Comparison of ENCODE assay signal across 22 mouse cellular contexts in genomic region chr5:121157017-121157416, GRCm38 (mm10). TPM values are rescaled to one million over a fixed set of nuclear protein-coding genes. Genes with fewer than 3 reads are reported as not detected.
DNase-seq lines count a peak whose midpoint lies in the region; ATAC-seq and TF ChIP-seq lines count a peak whose summit lies in the region.
"Had no signal": no experiment of that assay in that cellular context is flagged by ENCODE, and none has a peak within 500 bp of the region (broad histone marks: within the 10 kb centered on the region; RNA-seq: fewer than 3 reads in every experiment).

No protein-coding gene starts in this region.

- ATAC-seq in heart, postnatal 0 days (ENCODE audit: insufficient read depth, low read depth): peak; percentile 42; the same call in 1 of the 2 replicates
- ATAC-seq: forebrain, embryonic 16.5 days had no signal

- no peaks in the 10 kb centered on the region for H3K27me3 ChIP-seq in heart, postnatal 0 days (ENCODE audit: control insufficient read depth, insufficient read depth, low read length)
- H3K27me3 ChIP-seq: embryonic facial prominence, embryonic 15.5 days; limb, embryonic 15.5 days; lung, embryonic 15.5 days; midbrain, embryonic 12.5 days had no signal

- no peak overlapping the region for H3K4me2 ChIP-seq in heart, postnatal 0 days (ENCODE audit: low read depth, low read length)
- H3K4me2 ChIP-seq: embryonic facial prominence, embryonic 15.5 days; limb, embryonic 15.5 days; lung, embryonic 15.5 days; midbrain, embryonic 12.5 days had no signal

- H3K4me1 ChIP-seq in heart, postnatal 0 days (ENCODE audit: control insufficient read depth, insufficient read depth): peaks cover 17% of the 10 kb centered on the region
- H3K4me1 ChIP-seq: embryonic facial prominence, embryonic 15.5 days; limb, embryonic 15.5 days; lung, embryonic 15.5 days; midbrain, embryonic 12.5 days had no signal

- intact Hi-C loops in heart, postnatal 14 days (cut with DNase I): no loop called here

- DNase-seq in adrenal gland, adult 2 months: peak; percentile 35
- no peak for DNase-seq in adrenal gland, postnatal 25 days
- DNase-seq in heart, postnatal 0 days (ENCODE audit: low spot score): no peak
- no peak for DNase-seq in heart, postnatal 14 days
- DNase-seq in retina, postnatal 1 day: peak; percentile 52
- DNase-seq in retina, embryonic 14.5 days (ENCODE audit: low spot score): no peak
- peak; percentile 10 for DNase-seq in skeletal muscle tissue, adult 2 months (ENCODE audit: low read depth, low spot score)
- DNase-seq in thymus, adult 18-20 months: no peak
- DNase-seq: cerebellum, adult 8-10 months; gastrocnemius, postnatal 25 days; kidney, adult 18-20 months; layer of hippocampus, adult 9-11 months; right cerebral cortex, postnatal 14 days; thymus, postnatal 25 days had no signal

- WGBS in heart, postnatal 0 days: 23% methylated on average over 2 of the region's 2 CpGs

- no peak for TF ChIP-seq CTCF in heart, postnatal 0 days (IDR thresholded peaks at IDR 0.05; ENCODE audit: low read depth)

- no peaks in the 10 kb centered on the region for H3K9me3 ChIP-seq in heart, postnatal 0 days (replicated peaks; ENCODE audit: control insufficient read depth, low read length)
- H3K9me3 ChIP-seq: embryonic facial prominence, embryonic 15.5 days; G1E; limb, embryonic 15.5 days; lung, embryonic 15.5 days; midbrain, embryonic 12.5 days had no signal

- no peak overlapping the region for H3K9ac ChIP-seq in heart, postnatal 0 days (replicated peaks; ENCODE audit: low read depth, low read length)
- H3K9ac ChIP-seq: embryonic facial prominence, embryonic 15.5 days; limb, embryonic 15.5 days; liver, embryonic 14.5 days; lung, embryonic 15.5 days; midbrain, embryonic 12.5 days had no signal

- peaks cover 80% of the 10 kb centered on the region for H3K36me3 ChIP-seq in heart, postnatal 0 days (replicated peaks; ENCODE audit: control insufficient read depth, insufficient read depth, low read length)

- no peak overlapping the region for H3K27ac ChIP-seq in heart, postnatal 0 days (ENCODE audit: low read depth)
- H3K27ac ChIP-seq: embryonic facial prominence, embryonic 15.5 days; kidney, postnatal 0 days; limb, embryonic 15.5 days; liver, embryonic 14.5 days; lung, embryonic 15.5 days; midbrain, embryonic 12.5 days had no signal

- no peak overlapping the region for H3K4me3 ChIP-seq in heart, postnatal 0 days (ENCODE audit: low read depth, low read length)
- H3K4me3 ChIP-seq: embryonic facial prominence, embryonic 15.5 days; limb, embryonic 15.5 days; lung, embryonic 15.5 days; midbrain, embryonic 12.5 days had no signal

- TF ChIP-seq EP300 in heart, postnatal 0 days (IDR thresholded peaks at IDR 0.05; ENCODE audit: low read depth): no peak

RNA-seq across cellular contexts. Expression of gene Ptpn11, which starts 34.2 kb away (rescaled TPM):
- 100 to 1,000 TPM in 1 of 2 experiments, 10 to 100 TPM in 1; 97.6 to 121 TPM for total RNA-seq in adrenal gland, adult 2 months (2021)
- polyA plus RNA-seq in adrenal gland, adult 2 months (2012; rRNA removed): 24.4 and 26.2 TPM in 2 replicates
- total RNA-seq in adrenal gland, postnatal 25 days (2021): 92.7 and 98.6 TPM in 2 replicates
- total RNA-seq in heart, postnatal 0 days (2014; rRNA removed; ENCODE audit: low replicate concordance): 45.0 and 45.5 TPM in 2 replicates
- 23.9 and 24.7 TPM in 2 replicates for polyA plus RNA-seq in heart, postnatal 0 days (2015; fragmentation: Nextera tagmentation; extraction: Ambion mirVana)
- 100 to 1,000 TPM; 147 to 166 TPM for total RNA-seq in heart, postnatal 14 days (2021)

RNA-seq across cellular contexts. Expression of gene Rpl6, which starts 47.3 kb away (rescaled TPM):
- 1,000 to 10,000 TPM; 1,030 to 1,071 TPM for total RNA-seq in adrenal gland, adult 2 months (2021)
- polyA plus RNA-seq in adrenal gland, adult 2 months (2012; rRNA removed): 157 and 194 TPM in 2 replicates
- 923 and 949 TPM in 2 replicates for total RNA-seq in adrenal gland, postnatal 25 days (2021)
- 472 and 482 TPM in 2 replicates for total RNA-seq in heart, postnatal 0 days (2014; rRNA removed; ENCODE audit: low replicate concordance)
- polyA plus RNA-seq in heart, postnatal 0 days (2015; fragmentation: Nextera tagmentation; extraction: Ambion mirVana): 287 and 306 TPM in 2 replicates
- 100 to 1,000 TPM; 556 to 621 TPM for total RNA-seq in heart, postnatal 14 days (2021)

Comparison
In these comparisons a context has a peak if more than half of its experiments do, and no peak if none do; other contexts are left out.
1. DNase-seq: peak in adrenal gland, adult 2 months (single experiment), retina, postnatal 1 day (single experiment) and skeletal muscle tissue, adult 2 months (single experiment); none in adrenal gland, postnatal 25 days (single experiment), heart, postnatal 0 days (single experiment), heart, postnatal 14 days (0 of 2), retina, embryonic 14.5 days (single experiment) and thymus, adult 18-20 months (0 of 2).